ENCODE assay signal across 8 mouse cellular contexts in the genomic region with DNA sequence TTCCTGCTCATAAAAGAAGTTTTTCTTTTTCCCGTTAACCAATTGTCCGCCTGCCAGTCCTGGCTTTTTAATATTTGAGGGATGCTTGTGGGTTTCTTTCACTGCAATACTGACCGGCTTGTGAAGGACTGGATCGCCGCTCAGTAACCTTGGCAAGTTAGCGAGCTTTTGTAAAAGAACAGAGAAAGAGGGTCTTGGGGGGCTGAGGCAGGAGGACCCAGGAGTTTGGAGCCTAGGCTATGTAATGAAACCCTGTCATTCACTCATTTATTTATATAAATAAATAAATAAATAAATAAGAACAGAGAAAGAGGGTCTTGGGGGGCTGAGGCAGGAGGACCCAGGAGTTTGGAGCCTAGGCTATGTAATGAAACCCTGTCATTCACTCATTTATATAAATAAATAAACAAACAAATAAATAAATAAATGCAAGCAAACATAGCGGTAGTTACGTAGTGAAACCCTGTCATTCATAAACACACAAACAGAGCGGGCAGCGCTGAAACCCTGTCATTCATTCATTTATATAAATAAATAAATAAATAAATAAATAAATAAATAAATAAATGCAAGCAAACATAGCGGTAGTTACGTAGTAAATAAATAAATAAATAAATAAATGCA. TPM values are rescaled to one million over a fixed set of nuclear protein-coding genes. Genes with fewer than 3 reads are reported as not detected.
DNase-seq lines count a peak whose midpoint lies in the region; ATAC-seq and TF ChIP-seq lines count a peak whose summit lies in the region.
"Not testable (repeated sequence)": the region's sequence is repeated elsewhere in the genome, so short reads cannot be mapped to it uniquely, and the experiment has no call there.

No protein-coding gene starts in this region.

- H3K4me2 ChIP-seq in embryonic facial prominence, embryonic 14.5 days (ENCODE audit: low read depth, low read length) = peak overlapping the region; percentile 67
- peak overlapping the region; percentile 57 for H3K4me2 ChIP-seq in hindbrain, embryonic 15.5 days
- peak overlapping the region; percentile 89 for H3K4me2 ChIP-seq in liver, postnatal 0 days (ENCODE audit: low read depth, low read length)
- peak overlapping the region; percentile 58 for H3K4me2 ChIP-seq in midbrain, embryonic 15.5 days
- H3K4me2 ChIP-seq in stomach, embryonic 16.5 days (ENCODE audit: low read depth, low read length) = peak overlapping the region; percentile 69

- 18% methylated on average over 12 of the region's 12 CpGs for WGBS in bone marrow, adult 2 months
- 19% methylated on average over 12 of the region's 12 CpGs for WGBS in embryonic facial prominence, embryonic 14.5 days
- WGBS in hindbrain, embryonic 15.5 days = 17% methylated on average over 12 of the region's 12 CpGs
- WGBS in liver, postnatal 0 days (ENCODE audit: insufficient replicate concordance) = 15% methylated on average over 12 of the region's 12 CpGs
- WGBS in midbrain, embryonic 15.5 days = 21% methylated on average over 12 of the region's 12 CpGs
- WGBS in stomach, embryonic 16.5 days = 14% methylated on average over 12 of the region's 12 CpGs

- not testable (repeated sequence) for TF ChIP-seq EP300 in liver, postnatal 0 days (IDR thresholded peaks at IDR 0.05; ENCODE audit: low read depth)

- H3K9ac ChIP-seq in embryonic facial prominence, embryonic 14.5 days (ENCODE audit: low read depth, low read length) = peak overlapping the region; percentile 68
- peak overlapping the region; percentile 64 for H3K9ac ChIP-seq in hindbrain, embryonic 15.5 days
- H3K9ac ChIP-seq in liver, postnatal 0 days (replicated peaks) = peak overlapping the region; percentile 82
- peak overlapping the region; percentile 69 for H3K9ac ChIP-seq in midbrain, embryonic 15.5 days
- peak overlapping the region; percentile 71 for H3K9ac ChIP-seq in stomach, embryonic 16.5 days (ENCODE audit: low read length)

- not testable (repeated sequence) for TF ChIP-seq POLR2A in bone marrow, adult 2 months (IDR thresholded peaks at IDR 0.05; ENCODE audit: borderline replicate concordance, control insufficient read depth, low read depth, low read length)

- H3K4me1 ChIP-seq in bone marrow, adult 2 months (ENCODE audit: control insufficient read depth, insufficient read depth, low read length); stomach, embryonic 16.5 days (ENCODE audit: control insufficient read depth, insufficient read depth, low read length): not testable (repeated sequence)
- H3K4me1 ChIP-seq in embryonic facial prominence, embryonic 14.5 days (ENCODE audit: control insufficient read depth, insufficient read depth, low read length) = peaks cover 12% of the 10 kb centered on the region; the same call in 1 of the 2 replicates
- peaks cover 19% of the 10 kb centered on the region for H3K4me1 ChIP-seq in hindbrain, embryonic 15.5 days (replicated peaks)
- H3K4me1 ChIP-seq in liver, postnatal 0 days (ENCODE audit: insufficient read depth) = peaks cover 10% of the 10 kb centered on the region
- H3K4me1 ChIP-seq in midbrain, embryonic 15.5 days = peaks cover 15% of the 10 kb centered on the region

- H3K4me3 ChIP-seq in bone marrow, adult 2 months (replicated peaks; ENCODE audit: control insufficient read depth, low read depth, low read length) = peak overlapping the region; percentile 89
- peak overlapping the region; percentile 53 for H3K4me3 ChIP-seq in embryonic facial prominence, embryonic 14.5 days (ENCODE audit: low read depth, low read length)
- H3K4me3 ChIP-seq in hindbrain, embryonic 15.5 days = peak overlapping the region; percentile 69
- H3K4me3 ChIP-seq in layer of hippocampus, adult 2 months = peak overlapping the region; percentile 92
- H3K4me3 ChIP-seq in liver, postnatal 0 days (ENCODE audit: low read depth, low read length) = peak overlapping the region; percentile 88
- peak overlapping the region; percentile 68 for H3K4me3 ChIP-seq in midbrain, embryonic 15.5 days
- peak overlapping the region; percentile 62 for H3K4me3 ChIP-seq in stomach, embryonic 16.5 days (replicated peaks; ENCODE audit: low read length)

- not testable (repeated sequence) for TF ChIP-seq CTCF in bone marrow, adult 2 months (IDR thresholded peaks at IDR 0.05; ENCODE audit: control insufficient read depth, insufficient read depth, low read length); layer of hippocampus, adult 2 months (conservative IDR thresholded peaks at IDR 0.05); liver, postnatal 0 days (IDR thresholded peaks at IDR 0.05; ENCODE audit: low read depth)

- H3K36me3 ChIP-seq in embryonic facial prominence, embryonic 14.5 days (ENCODE audit: control insufficient read depth, insufficient read depth, low read length); hindbrain, embryonic 15.5 days; liver, postnatal 0 days (replicated peaks; ENCODE audit: insufficient read depth, low read length); midbrain, embryonic 15.5 days (replicated peaks); stomach, embryonic 16.5 days (ENCODE audit: control insufficient read depth, insufficient read depth, low read length): not testable (repeated sequence)

- not testable (repeated sequence) for H3K9me3 ChIP-seq in embryonic facial prominence, embryonic 14.5 days (ENCODE audit: control insufficient read depth, low read length); hindbrain, embryonic 15.5 days; liver, postnatal 0 days (ENCODE audit: low read length); midbrain, embryonic 15.5 days; stomach, embryonic 16.5 days (replicated peaks; ENCODE audit: control insufficient read depth, low read length)

- ATAC-seq in embryonic facial prominence, embryonic 14.5 days (ENCODE audit: low read depth) = peak; percentile 62
- peak; percentile 18 for ATAC-seq in granulocyte monocyte progenitor cell, adult 5-6 weeks (replicated peaks; ENCODE audit: poor library complexity, severe bottlenecking)
- ATAC-seq in hindbrain, embryonic 15.5 days (ENCODE audit: low FRiP score, low read depth) = peak; percentile 80
- ATAC-seq in liver, postnatal 0 days = peak; percentile 58
- peak; percentile 84 for ATAC-seq in midbrain, embryonic 15.5 days (replicated peaks)
- ATAC-seq in stomach, embryonic 16.5 days (ENCODE audit: insufficient read depth, low FRiP score) = peak; percentile 62; the same call in 1 of the 2 replicates

- not testable (repeated sequence) for H3K27me3 ChIP-seq in embryonic facial prominence, embryonic 14.5 days (replicated peaks; ENCODE audit: control insufficient read depth, insufficient read depth, low read length); hindbrain, embryonic 15.5 days; liver, postnatal 0 days (ENCODE audit: insufficient read depth, low read length); midbrain, embryonic 15.5 days (replicated peaks); stomach, embryonic 16.5 days (ENCODE audit: control insufficient read depth, insufficient read depth, low read length)

- DNase-seq in embryonic facial prominence, embryonic 14.5 days (ENCODE audit: low spot score); layer of hippocampus, adult 2 months (ENCODE audit: low spot score in 2 of 2); liver, postnatal 0 days: not testable (repeated sequence)

- H3K27ac ChIP-seq in bone marrow, adult 2 months (ENCODE audit: control insufficient read depth, insufficient read depth, low read depth, low read length, poor library complexity) = not testable (repeated sequence)
- H3K27ac ChIP-seq in embryonic facial prominence, embryonic 14.5 days (replicated peaks; ENCODE audit: low read depth, low read length) = peak overlapping the region; percentile 82
- H3K27ac ChIP-seq in hindbrain, embryonic 15.5 days (replicated peaks) = peak overlapping the region; percentile 95
- H3K27ac ChIP-seq in layer of hippocampus, adult 2 months = peak overlapping the region; percentile 96
- peak overlapping the region; percentile 96 for H3K27ac ChIP-seq in liver, postnatal 0 days (ENCODE audit: low read depth)
- peak overlapping the region; percentile 90 for H3K27ac ChIP-seq in midbrain, embryonic 15.5 days
- peak overlapping the region; percentile 91 for H3K27ac ChIP-seq in stomach, embryonic 16.5 days (ENCODE audit: low read length)

RNA-seq across cellular contexts. Expression of gene Mettl14, which starts 0.4 kb away (rescaled TPM):
- polyA plus RNA-seq in bone marrow, adult 2 months (2011; ENCODE audit: insufficient read depth, insufficient read length, low replicate concordance, missing spikeins) = 10.8 and 11.3 TPM in 2 replicates
- 16.3 and 20.9 TPM in 2 replicates for polyA plus RNA-seq in embryonic facial prominence, embryonic 14.5 days (2014; fragmentation: Nextera tagmentation; extraction: Ambion mirVana)
- total RNA-seq in granulocyte monocyte progenitor cell, adult 5-6 weeks (2014; fragmentation: Nextera tagmentation) = 16.6 and 24.1 TPM in 2 replicates
- total RNA-seq in granulocyte monocyte progenitor cell, adult 5-6 weeks (2017) = 20.7 and 21.7 TPM in 2 replicates
- 21.6 and 23.3 TPM in 2 replicates for polyA plus RNA-seq in hindbrain, embryonic 15.5 days (2015; fragmentation: Nextera tagmentation; extraction: Ambion mirVana)
- 10 to 100 TPM; 14.9 to 19.1 TPM for total RNA-seq in layer of hippocampus, adult 2 months (2021)
- polyA plus RNA-seq in liver, postnatal 0 days (2015; fragmentation: Nextera tagmentation; extraction: Ambion mirVana) = 5.0 and 5.3 TPM in 2 replicates
- 21.6 and 22.3 TPM in 2 replicates for polyA plus RNA-seq in midbrain, embryonic 15.5 days (2015; fragmentation: Nextera tagmentation; extraction: Ambion mirVana)
- 24.4 and 25.0 TPM in 2 replicates for polyA plus RNA-seq in stomach, embryonic 16.5 days (2015; fragmentation: Nextera tagmentation; extraction: Ambion mirVana)

Comparison
In these comparisons a context has a peak if more than half of its experiments do, and no peak if none do; other contexts are left out.
1. ATAC-seq: peak in every context shown above with its lines; median percentile 84 in midbrain, embryonic 15.5 days; 80 in hindbrain, embryonic 15.5 days; 62 in embryonic facial prominence, embryonic 14.5 days; 62 in stomach, embryonic 16.5 days; 58 in liver, postnatal 0 days; 18 in granulocyte monocyte progenitor cell, adult 5-6 weeks.